Mouse (Mus musculus) NIH3T3 (cell line): ENCODE data around the gene Adgrg5.

ENCODE experiments used
- DNase-seq: peaks from one replicate; pipeline ENCODE4 v3.0.0-alpha.2; 2012; ENCODE audit warnings: low read depth

Adgrg5 gene

DNA sequence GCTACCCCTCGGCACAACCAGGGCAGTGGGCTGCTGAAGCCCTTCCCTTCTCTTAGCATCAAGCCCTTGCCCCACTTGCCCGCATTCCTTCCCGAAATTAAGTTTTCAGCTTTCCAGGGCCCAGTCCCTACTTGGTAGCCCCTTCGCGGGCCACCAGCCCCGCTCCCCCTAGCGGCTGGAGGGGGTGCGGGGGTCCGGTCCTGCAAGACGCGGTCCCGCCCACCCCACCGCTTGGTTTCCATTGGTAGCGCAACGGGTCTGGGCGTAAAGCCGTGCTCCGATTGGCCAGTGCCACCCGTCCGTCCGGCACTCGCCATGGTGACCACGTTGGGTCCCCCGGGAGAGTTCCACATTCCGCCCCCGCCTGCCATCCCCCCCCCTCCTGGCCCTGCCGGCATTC is 6.1 kb upstream of the Adgrg5 start:
- DNase-seq, result peak; percentile 99

DNA sequence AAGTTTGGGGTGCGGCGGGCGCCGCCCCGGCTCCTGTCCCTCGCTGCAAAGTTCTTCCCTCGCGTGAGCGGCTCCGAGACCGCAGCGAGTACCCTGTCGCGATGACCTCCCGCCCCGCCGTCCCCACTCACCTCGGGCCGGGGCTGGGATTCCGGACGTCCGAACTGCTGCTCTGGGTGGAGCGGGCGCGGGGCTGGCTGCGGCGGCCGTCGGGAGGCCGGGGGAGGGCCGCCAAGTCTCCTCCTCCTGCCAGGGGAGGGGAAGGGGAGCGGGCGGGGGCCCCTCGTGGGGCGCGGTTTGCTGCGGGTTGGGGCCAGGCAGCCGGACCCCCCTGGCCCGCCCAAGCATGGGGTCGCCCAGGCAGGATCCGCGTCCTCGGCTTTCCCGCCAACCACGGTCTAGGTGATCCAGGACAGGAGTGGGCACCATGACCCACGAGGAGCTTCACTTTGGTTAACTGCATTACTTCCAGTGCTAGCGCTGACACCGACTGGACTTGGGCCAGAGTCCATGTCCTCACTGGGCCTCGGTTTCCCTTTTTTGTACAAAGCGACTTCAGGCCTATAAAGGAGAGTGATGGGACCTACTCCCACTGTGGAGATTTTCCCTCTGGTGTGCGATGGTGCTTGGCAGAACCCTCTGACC is 5.5 kb upstream of the Adgrg5 start, which contains the start of gene Ccdc102a:
Ccdc102a (minus strand) TSS at position 248 of the 645 bp plus-strand sequence.
- DNase-seq, result peak; percentile 78

DNA sequence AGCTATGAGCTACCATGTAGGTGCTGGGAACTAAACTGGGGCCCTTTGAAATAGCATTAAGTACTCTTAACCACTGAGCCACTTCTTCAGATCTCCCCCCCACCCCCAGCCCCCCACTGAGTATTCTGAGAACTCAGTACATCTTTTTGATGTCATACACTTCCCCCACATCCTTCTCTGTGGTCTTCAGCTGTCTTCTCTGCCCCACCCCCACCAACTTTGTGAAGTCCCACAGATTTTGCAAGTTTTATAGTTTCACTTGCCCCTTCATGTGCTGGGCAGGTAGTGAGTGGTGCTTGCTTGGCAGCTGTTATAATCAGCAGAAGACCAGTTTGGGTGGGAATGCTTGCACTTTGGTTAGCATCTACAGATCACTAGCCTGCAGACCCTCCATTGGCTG is 4.2 kb upstream of the Adgrg5 start:
- no peak for DNase-seq

DNA sequence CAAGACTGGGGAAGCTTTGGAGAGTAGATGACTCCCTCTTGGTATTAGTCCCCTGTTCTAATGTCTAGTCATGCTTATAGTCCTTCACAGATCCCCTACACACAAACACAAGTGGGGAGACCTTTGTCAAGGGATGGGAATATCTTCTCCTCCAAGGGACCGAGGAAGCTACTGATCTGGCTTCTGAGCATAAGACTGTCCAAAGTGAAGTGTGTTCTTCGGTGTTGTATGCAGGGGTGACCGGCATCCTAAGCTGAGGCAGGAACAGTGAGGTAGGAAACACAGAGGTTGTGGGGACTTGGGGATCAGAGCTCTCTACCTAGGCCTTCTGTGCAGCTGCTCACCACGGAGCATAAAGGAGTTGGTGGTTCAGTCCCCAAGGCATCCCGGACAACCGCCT is 1.3 kb upstream of the Adgrg5 start:
- DNase-seq, result no peak

DNA sequence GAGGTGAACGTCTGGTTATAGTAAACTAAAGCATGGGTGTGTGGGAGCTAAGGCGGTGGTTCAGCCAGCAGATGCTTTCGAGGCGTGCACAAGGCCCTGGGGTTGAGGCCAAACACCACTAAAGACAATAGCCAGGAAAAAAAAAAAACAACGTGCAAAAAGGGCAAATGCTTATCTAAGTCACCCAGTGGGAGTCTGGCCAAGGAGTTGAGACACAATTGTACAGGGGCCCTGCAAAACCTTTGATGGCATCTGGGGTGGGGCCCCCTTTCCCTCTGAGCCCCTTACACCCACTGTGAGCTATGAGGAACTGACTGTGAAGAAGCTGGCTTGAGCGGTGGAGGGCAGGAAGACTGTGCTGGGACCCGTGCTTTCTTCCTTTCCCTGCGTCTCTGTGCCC is 892 bp upstream of the Adgrg5 start:
- DNase-seq, result peak; percentile 13

DNA sequence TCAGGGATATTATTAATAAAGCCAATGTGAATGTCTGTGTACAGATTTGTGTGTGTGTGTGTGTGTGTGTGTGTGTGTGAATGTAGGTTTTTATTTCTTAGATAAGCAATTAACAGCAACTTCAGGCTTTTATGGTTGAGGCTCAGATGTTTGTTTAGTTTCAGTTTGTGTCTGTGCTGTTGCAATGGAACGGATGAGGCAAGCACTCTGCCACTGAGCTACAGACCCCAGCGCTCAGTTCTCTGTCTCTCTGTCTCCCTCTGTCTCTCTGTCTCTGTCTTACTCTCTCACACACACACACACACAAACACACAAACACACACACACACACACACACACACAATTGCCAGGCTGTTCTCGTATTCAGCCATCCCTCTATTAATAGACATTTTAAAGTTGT is 4.7 kb downstream of the Adgrg5 start:
- no peak for DNase-seq

DNA sequence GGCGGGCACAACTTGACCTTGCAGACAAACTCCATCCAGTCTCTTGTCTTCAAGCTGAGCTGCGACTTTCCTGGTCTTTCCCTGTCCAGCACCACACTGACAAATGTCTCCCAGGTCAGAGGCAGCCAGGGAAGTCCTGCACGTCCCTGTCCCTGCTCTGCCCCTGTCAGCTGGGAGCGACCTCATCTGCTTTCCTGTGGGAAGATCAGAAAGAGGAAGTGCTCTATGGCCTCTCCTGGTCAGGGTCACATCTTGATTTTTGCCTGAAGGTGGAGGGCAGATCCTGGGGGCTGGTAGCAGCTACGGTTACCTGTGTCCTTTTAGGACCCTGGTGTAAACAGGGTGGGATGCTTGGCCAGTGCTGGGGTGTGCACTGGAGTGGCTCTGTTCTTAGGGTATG is 10.4 kb downstream of the Adgrg5 start:
- DNase-seq, result no peak

DNA sequence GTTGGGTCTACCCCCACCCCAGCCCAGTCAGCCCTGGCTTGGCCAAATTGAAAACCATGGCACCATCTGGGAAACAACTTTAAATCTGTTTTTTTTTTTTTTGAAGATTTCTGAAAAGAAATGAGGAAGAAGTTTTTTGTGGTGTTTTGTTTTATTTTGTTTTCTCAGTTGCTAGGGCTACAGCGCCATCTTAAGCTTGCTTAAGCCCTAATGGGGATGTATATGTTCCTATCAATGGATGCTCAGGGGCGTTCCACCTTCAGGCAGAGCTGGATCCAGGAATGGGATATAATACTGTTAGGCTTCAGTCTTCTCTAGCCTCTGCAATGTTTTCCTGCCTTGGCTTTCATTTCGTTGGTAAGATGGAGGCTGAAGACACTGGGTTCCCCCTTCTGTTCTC is 11.7 kb downstream of the Adgrg5 start:
- DNase-seq, result peak; percentile 14

DNA sequence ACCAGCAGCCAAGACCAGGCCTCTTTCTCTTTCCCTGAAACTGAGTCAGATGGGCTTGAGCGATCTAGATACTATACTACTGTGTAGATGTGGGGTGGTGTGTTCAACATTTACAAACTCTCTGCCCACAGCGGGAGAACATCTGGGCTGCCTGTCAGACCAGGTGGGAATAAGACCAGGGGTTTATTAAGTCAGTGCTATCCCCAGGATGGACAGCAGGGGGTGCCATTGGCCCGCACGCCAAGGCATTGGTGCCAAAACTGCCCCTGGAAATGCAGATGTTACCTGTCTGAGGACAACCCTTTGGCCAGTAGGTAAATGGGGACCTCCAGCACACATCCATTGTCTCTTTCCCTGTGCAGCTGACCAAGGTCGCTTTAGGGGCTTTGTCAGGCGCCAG is 19.1 kb downstream of the Adgrg5 start:
- DNase-seq, result peak; percentile 78

DNA sequence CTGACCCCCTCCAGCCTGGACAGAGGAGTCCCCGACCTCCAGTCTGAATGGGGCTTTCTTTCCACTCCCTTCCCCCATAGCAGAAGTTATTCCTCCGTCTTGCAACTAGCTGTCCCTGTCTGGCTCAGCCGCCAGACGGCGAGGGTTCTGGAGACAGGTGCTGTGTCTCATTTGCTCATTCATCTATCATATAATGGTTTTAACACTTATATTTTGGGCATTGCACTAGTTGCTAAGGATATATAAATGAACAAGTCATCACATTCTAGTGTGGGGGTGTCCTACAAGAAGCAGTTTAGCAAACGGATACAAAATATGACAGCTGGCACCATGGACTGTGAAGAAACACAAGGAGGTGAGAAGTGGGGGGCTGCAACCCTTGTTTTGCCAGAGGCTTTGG is 21.7 kb downstream of the Adgrg5 start:
- no peak for DNase-seq

DNA sequence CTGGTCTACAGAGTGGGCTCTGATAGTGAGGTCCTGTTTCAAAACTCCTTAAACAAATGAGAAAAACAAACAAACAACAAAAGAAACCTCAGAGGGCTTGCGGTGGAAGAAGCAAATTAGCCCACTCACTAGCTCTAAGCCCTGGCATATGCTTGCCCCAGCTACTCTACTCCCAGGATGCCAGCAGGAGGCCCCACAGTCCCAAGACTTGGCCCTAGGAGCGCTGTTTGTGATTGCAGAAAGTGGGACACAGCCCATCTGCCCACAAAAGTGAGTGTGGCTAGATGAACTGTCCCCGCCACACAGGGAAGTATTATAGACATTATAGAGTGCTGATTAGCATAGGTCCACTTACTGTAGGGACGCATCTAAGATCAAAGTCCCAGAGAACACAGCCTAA is 24.9 kb downstream of the Adgrg5 start:
- no peak for DNase-seq

DNA sequence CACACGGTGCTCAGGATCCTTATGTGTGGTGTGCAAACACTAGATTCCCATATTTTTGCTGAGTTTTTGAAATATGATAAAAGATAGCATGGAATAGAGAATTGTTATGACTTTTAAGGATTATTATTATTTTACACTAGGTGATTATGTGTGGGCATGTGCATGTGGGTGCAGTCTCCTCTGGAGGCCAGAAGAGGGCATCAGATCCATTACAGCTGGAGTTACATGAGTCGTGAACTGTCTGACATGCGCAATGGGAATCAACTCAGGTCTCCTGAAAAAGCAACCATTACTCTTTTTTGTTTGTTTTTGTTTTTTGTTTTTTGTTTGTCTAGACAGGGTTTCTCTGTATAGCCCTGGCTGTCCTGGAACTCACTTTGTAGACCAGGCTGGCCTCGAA is 25.5 kb downstream of the Adgrg5 start:
- no peak for DNase-seq

DNA sequence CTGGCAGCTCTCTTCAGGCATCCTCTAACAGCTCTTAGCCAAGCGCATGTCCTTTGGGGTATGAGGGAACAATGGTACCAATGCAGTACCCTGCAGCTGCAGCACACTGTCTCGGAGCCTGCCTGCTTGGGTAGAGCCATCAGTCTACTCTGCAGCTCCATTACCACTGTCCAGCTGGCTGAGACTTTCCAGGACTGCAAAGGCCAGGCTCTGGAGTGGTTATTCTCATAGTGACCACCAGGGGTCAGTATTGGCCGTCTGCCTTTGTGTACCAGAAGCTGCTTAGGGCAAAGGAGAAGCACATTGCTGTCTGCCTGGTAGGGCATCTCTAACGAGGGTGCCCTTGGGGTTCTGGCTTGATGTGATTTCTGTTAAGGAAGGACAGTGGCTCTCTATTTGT is 26.6 kb downstream of the Adgrg5 start:
- DNase-seq, result peak; percentile 89

DNA sequence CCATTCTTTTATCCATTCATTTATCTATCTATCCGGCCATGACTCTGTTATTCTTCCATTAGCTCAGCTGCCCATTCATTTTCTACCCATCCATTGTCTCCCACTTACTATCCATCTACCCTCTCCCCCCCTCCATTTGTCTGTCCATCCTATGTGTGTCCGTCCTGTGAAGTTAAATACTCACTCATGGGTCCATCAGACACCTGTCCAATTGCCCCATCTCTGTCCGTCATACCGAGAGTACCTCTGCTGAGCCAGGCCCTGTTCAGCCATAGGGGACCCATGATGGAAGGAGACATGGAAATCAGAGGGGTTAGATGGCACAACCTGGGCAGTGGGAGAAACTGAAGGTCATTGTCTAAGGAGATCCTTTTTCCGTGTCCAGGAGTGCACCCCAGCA is 27.0 kb downstream of the Adgrg5 start:
- DNase-seq, result no peak

DNA sequence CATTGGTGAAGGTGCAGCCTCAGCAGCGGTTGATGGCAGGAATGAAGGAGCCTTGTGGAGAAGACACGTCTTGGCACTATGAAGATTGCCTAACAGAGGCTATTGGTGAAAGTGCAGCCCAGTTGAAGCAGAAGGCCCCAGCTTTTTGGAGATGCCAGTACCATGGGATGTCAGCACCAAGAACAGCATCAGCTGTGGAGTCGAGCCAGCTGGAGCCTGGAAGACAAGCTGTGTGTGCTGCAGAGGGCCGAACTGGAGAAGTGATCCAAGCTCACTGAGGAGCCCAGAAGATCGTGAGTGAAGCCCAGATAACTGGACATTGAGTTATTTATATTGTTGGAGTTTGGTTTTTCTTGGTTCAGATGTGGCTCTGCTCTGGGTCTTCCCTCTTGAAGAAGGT is 28.6 kb downstream of the Adgrg5 start:
- peak; percentile 73 for DNase-seq

DNA sequence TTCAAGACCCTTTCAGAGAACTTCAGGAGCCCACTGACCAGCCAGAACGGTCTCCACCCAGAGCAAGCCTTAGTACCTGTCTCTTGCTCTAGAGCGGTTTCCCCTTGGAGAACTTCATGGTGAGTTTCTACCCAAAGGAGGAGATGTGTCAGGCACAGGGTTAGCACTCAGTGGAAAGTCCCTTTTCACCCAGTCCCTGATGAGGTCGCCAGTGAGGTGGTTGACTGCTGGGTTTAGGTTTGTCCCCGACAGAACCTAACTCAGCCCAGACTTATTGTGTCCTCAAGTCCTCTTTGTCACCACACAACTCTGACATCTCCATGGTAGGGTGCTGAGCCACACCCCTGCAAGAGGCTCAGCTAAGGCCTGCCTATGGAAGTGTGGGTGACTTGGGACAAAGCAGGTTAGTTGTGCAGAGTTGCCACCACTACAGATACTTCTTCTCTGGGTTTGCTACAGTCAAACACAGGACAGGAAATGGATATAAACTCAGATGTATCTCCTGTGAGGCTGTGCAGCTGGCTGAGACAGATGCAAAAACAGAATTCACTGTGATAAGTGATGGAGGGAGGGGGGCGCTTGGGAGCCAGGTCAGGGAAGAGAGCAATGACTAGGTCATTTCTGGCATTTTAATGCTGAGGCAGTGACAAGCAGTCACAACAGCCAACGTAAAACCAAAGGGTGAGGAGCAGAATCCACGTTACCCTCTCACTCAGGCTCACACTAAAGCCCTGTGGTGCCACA is 30.3 kb downstream of the Adgrg5 start:
- no peak for DNase-seq

DNA sequence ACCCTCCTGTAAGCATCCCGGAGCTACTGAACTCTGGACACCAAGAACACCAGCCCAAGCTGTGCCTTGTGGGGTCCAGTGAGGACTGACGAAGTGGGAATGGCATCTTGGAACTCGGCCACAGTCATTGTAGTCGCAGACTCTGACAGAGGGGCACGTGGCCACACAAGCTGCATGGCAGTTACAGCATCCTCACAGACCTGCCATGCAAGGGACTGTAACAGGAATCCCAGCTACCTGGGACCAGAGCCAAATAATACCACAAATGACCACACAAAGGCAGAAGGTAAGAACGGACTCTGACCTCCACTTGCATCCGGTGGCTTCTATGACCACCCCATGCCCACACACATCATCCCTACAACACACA is 30.9 kb downstream of the Adgrg5 start:
- peak; percentile 9 for DNase-seq

DNA sequence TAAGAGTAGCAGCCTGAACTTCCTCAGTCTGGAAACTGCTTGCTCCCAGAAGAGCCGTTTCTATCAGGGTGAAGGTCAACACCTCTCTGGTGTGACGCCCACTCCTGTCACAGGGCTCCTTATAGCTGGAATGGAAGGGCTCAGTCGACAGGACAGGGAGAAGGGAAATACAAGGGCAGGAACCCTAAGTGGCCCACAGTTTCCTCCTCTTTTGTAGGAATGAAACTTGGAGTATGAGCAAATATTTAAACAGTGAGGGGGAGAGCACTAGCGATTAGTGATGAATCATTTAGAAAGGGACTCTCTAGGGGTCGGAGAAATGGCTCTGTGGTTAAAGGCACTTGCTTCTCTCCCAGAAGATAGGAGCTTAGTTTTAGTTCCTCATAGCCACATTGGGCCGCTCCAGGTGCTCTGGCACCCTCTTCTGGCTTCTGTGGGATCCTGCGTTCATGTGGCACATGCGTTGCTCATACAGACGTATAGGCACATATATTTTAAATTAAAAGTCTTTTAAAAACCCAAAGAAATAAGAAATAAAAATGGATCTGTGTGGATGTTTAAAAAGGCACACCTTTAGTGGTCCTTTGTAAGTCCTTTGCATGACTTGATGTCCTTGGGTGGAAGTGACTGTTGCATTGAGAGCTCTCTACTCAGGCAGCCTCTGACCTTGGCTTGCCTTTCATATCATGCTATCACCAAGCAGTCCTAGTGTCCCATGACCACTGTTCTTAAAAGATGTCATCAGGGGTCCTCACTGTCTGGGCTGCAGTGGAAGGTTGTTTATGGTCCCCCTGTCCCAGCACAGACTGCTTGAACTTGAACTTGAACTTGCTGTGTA is 31.6 kb downstream of the Adgrg5 start:
- DNase-seq, result peak; percentile 74

DNA sequence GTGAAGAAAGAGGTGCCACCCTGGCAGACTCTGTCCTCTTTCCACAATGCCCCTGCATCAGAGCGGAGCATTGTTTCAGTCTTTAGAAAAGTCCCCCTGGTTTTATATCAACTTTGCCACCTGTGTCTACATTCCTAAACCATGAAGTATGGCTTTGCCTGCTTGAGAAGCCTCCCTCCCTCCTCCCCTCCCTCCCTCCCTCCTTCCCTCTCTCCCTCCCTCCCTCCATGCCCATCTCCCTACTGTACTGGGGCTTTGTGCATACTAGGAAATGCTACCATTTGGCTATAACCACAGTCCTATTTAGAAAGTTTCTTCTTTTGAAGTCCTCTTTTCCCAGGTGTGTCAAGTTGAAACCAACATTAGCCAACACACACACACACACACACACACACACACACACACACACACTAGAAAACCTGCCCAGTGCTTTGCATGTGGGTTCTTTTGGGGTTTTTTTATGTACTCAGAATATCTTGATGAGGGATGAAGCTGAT is 32.6 kb downstream of the Adgrg5 start:
- no peak for DNase-seq

DNA sequence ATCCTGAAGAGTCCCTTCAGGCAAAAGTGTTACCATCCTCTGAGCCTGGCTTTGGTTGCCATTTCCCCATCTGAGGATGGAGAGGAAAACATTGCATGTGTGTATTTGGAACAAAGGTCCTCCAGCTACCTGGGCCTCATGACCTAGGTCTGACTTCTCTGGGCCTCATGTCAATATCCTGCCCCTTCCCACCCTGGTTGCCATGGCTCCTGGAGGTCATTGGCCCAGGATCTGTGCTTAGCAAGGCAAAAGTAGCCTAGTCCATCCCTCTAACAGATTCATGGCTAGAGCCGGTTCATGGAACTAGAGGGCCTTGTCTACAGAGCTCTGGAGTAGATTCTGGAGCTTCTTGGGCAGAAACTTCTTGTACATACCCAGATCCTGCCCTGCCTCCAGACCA is 38.7 kb downstream of the Adgrg5 start:
- DNase-seq, result no peak

DNA sequence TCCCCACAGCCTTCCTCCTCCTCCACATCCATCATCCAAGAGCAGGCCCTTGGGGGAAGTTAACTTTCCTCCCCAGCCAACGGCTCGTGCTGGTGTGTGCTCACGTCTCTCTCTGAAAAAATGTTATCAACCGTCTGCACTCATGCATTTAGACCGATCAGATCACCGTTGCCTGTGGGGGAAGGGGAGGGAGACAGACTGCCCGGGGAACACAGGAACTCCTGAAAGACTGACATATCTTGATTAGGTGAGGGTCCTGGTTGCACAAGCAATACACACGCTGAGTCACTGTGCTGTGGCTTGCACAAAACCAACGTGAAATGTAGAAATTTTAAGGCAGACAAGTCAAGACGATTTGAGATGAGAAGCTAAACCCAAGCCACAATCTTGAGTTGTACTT is 41.3 kb downstream of the Adgrg5 start:
- peak; percentile 31 for DNase-seq

DNA sequence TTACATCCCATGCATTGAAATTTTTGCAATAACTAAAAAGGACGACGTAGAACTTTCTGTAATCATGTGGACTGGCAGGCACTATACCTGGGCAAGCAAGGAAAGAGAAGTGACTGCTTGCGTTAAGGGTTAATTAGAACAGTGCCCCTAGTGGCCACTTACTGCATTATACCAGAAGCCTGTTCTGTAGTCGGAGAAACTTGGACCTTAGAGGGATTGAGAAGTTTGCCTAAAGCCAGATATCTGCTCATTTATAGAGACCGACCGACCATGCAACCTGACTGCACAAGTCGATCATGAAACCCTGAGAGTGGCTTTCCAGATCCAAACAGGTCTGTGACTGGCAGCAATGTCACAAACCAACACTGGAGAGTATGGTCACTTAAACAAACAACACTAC is 43.1 kb downstream of the Adgrg5 start:
- peak; percentile 41 for DNase-seq

DNA sequence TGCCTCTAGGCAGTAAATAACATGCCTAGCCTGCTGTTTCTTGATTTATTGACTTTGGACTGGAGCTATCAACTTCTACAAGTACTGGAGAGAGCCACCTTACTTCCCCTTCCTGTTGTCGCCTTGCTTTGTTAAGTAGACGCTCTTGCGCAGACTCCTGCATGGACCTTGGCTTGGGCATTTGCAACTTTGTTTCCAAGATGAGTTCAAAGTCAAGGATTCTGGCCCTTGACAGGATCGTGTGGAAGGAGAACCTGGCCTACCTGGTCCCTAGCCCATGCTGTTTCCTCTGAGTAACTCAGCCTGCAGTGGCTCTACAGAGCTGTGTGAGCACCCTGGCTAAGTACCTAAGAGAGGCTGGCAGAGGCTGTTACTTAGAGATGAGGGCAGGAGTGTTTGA is 43.6 kb downstream of the Adgrg5 start:
- DNase-seq, result no peak
